Mouse (Mus musculus): ENCODE results near the gene Gm21188. TPM values are rescaled to one million over a fixed set of nuclear protein-coding genes. Genes with fewer than 3 reads are reported as not detected.
"Not testable (repeated sequence)": the region's sequence is repeated elsewhere in the genome, so short reads cannot be mapped to it uniquely, and the experiment has no call there.

The Gm21188 gene
- polyA plus RNA-seq, 1 experiment from 2014 or later, result not detected

DNA sequence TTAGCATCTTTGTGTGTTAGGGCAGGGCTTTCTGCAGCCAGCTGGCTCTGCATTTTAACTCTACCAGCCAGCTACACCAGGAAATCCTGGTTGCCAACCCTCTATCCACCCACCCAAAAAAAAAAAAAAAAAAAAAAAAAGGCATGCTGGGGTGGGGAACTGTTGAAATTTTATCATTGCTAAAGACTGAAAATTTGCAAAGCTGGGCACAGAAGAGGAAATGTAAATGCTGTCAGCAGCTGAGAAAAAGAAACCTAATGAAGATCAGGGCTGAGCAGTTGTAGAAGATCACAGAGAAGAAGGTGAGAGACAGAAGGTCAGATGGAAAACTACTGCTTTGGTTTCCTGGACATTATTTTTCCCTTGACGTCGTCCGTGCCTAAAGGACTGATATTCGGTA lies 10.9 kb upstream of the Gm21188 start:
- no CpG with 5 or more reads among the region's 4 CpGs for WGBS
- H3K27ac ChIP-seq (ENCODE audit: low read depth, low read length); ATAC-seq (ENCODE audit: low FRiP score); H3K4me3 ChIP-seq (ENCODE audit: low read depth, low read length); H3K4me2 ChIP-seq (replicated peaks; ENCODE audit: low read depth, low read length); H3K9me3 ChIP-seq (ENCODE audit: control insufficient read depth, low read length); H3K27me3 ChIP-seq (ENCODE audit: control insufficient read depth, insufficient read depth, low read length); H3K36me3 ChIP-seq (ENCODE audit: control insufficient read depth, insufficient read depth, low read length); DNase-seq (ENCODE audit: low spot score); H3K4me1 ChIP-seq (replicated peaks; ENCODE audit: control insufficient read depth, insufficient read depth, low read length); H3K9ac ChIP-seq (ENCODE audit: low read depth, low read length): not testable (repeated sequence)

- H3K36me3 ChIP-seq (ENCODE audit: control insufficient read depth, insufficient read depth, low read length); DNase-seq (ENCODE audit: low spot score); H3K9me3 ChIP-seq (ENCODE audit: control insufficient read depth, low read length); H3K4me1 ChIP-seq (replicated peaks; ENCODE audit: control insufficient read depth, insufficient read depth, low read length); H3K9ac ChIP-seq (ENCODE audit: low read depth, low read length); H3K27me3 ChIP-seq (ENCODE audit: control insufficient read depth, insufficient read depth, low read length); ATAC-seq (ENCODE audit: low FRiP score); H3K27ac ChIP-seq (ENCODE audit: low read depth, low read length); H3K4me3 ChIP-seq (ENCODE audit: low read depth, low read length); H3K4me2 ChIP-seq (replicated peaks; ENCODE audit: low read depth, low read length): not testable (repeated sequence)
- no CpG with 5 or more reads among the region's 5 CpGs for WGBS
Observed at GRCm38 (mm10) chr13:120048608-120049007, 3.4 kb downstream of the Gm21188 start.

GRCm38 (mm10) chr13:120048186-120048585 lies 3.8 kb downstream of the Gm21188 start:
- H3K4me1 ChIP-seq (replicated peaks; ENCODE audit: control insufficient read depth, insufficient read depth, low read length); H3K27ac ChIP-seq (ENCODE audit: low read depth, low read length); DNase-seq (ENCODE audit: low spot score); H3K4me2 ChIP-seq (replicated peaks; ENCODE audit: low read depth, low read length); ATAC-seq (ENCODE audit: low FRiP score); H3K9ac ChIP-seq (ENCODE audit: low read depth, low read length); H3K4me3 ChIP-seq (ENCODE audit: low read depth, low read length); H3K36me3 ChIP-seq (ENCODE audit: control insufficient read depth, insufficient read depth, low read length); H3K9me3 ChIP-seq (ENCODE audit: control insufficient read depth, low read length); H3K27me3 ChIP-seq (ENCODE audit: control insufficient read depth, insufficient read depth, low read length): not testable (repeated sequence)
- WGBS, result no CpG with 5 or more reads among the region's 2 CpGs

DNA sequence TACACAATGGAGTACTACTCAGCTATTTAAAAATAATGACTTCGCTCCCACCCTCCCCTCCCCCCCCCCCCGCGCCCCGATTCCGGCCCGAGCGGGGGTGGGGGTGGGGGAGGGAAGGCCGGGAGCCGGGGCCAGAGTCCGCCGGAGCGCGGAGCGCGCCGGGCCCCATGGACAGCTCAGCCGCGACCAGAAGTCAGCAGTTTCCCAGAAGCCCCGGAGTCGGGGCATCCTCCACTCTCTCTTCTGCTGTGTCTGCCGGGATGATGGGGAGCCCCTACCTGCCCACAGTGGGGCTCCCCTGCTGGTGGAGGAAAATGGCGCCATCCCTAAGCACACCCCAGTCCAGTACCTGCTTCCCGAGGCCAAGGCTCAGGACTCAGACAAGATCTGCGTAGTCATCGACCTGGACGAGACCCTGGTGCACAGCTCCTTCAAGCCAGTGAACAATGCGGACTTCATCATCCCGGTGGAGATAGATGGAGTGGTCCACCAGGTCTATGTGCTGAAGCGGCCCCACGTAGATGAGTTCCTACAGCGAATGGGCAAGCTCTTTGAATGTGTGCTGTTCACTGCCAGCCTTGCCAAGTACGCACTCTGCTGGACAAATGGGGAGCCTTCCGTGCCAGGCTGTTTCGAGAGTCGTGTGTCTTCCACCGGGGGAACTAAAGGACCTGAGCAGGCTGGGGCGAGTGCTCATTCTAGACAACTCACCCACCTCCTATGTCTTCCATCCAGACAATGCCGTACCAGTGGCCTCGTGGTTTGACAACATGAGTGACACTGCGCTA lies 5.4 kb downstream of the Gm21188 start:
- H3K4me3 ChIP-seq (ENCODE audit: low read depth, low read length); H3K9me3 ChIP-seq (ENCODE audit: control insufficient read depth, low read length); H3K4me1 ChIP-seq (replicated peaks; ENCODE audit: control insufficient read depth, insufficient read depth, low read length); H3K27ac ChIP-seq (ENCODE audit: low read depth, low read length); H3K27me3 ChIP-seq (ENCODE audit: control insufficient read depth, insufficient read depth, low read length); H3K36me3 ChIP-seq (ENCODE audit: control insufficient read depth, insufficient read depth, low read length); H3K4me2 ChIP-seq (replicated peaks; ENCODE audit: low read depth, low read length); DNase-seq (ENCODE audit: low spot score); H3K9ac ChIP-seq (ENCODE audit: low read depth, low read length): not testable (repeated sequence)
- peak; percentile 45 for ATAC-seq (ENCODE audit: low FRiP score)
- 3% methylated on average over 7 of the region's 40 CpGs for WGBS

GRCm38 (mm10) chr13:120041145-120041544 lies 10.8 kb downstream of the Gm21188 start:
- H3K4me2 ChIP-seq (replicated peaks; ENCODE audit: low read depth, low read length); H3K9me3 ChIP-seq (ENCODE audit: control insufficient read depth, low read length); H3K27ac ChIP-seq (ENCODE audit: low read depth, low read length); H3K36me3 ChIP-seq (ENCODE audit: control insufficient read depth, insufficient read depth, low read length); H3K4me1 ChIP-seq (replicated peaks; ENCODE audit: control insufficient read depth, insufficient read depth, low read length); H3K4me3 ChIP-seq (ENCODE audit: low read depth, low read length); H3K27me3 ChIP-seq (ENCODE audit: control insufficient read depth, insufficient read depth, low read length); H3K9ac ChIP-seq (ENCODE audit: low read depth, low read length): not testable (repeated sequence)
- WGBS, result no CpG with 5 or more reads among the region's 1 CpGs
- peak; percentile 57 for DNase-seq (ENCODE audit: low spot score)
- ATAC-seq (ENCODE audit: low FRiP score), result peak; percentile 72; the same call in 1 of the 2 replicates

GRCm38 (mm10) chr13:120037881-120038280 lies 14.1 kb downstream of the Gm21188 start:
- H3K4me2 ChIP-seq (replicated peaks; ENCODE audit: low read depth, low read length); H3K4me1 ChIP-seq (replicated peaks; ENCODE audit: control insufficient read depth, insufficient read depth, low read length); ATAC-seq (ENCODE audit: low FRiP score); H3K36me3 ChIP-seq (ENCODE audit: control insufficient read depth, insufficient read depth, low read length); H3K27ac ChIP-seq (ENCODE audit: low read depth, low read length); H3K4me3 ChIP-seq (ENCODE audit: low read depth, low read length); H3K9me3 ChIP-seq (ENCODE audit: control insufficient read depth, low read length); H3K9ac ChIP-seq (ENCODE audit: low read depth, low read length): not testable (repeated sequence)
- H3K27me3 ChIP-seq (ENCODE audit: control insufficient read depth, insufficient read depth, low read length), result peaks cover 11% of the 10 kb centered on the region; the same call in 1 of the 2 replicates
- WGBS, result 4% methylated on average over 6 of the region's 6 CpGs
- peak; percentile 32 for DNase-seq (ENCODE audit: low spot score)

DNA sequence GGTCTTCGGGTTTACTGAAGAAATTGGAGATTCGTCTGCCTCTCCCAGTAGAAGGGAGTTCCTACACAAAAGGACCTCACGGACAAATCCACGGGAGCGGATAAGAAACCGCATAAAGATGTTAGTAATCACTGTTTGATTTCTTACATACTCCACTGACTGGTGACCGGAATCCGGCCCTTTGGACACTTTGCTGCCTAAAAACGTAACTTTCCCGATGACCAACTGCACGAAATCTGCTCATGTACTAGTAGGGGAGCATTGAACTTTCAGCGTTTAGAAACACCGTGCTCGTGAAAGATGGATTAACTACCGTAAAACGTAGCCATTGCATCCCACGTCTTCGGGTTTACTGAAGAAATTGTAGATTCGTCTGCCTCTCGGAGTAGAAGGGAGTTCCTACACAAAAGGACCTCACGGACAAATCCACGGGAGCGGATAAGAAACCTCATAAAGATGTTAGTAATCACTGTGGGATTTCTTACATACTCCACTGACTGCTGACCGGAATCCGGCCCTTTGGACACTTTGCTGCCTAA lies 15.3 kb downstream of the Gm21188 start:
- not testable (repeated sequence) for H3K27ac ChIP-seq (ENCODE audit: low read depth, low read length); H3K4me2 ChIP-seq (replicated peaks; ENCODE audit: low read depth, low read length); H3K4me1 ChIP-seq (replicated peaks; ENCODE audit: control insufficient read depth, insufficient read depth, low read length); H3K9me3 ChIP-seq (ENCODE audit: control insufficient read depth, low read length); H3K9ac ChIP-seq (ENCODE audit: low read depth, low read length); H3K36me3 ChIP-seq (ENCODE audit: control insufficient read depth, insufficient read depth, low read length); ATAC-seq (ENCODE audit: low FRiP score); H3K4me3 ChIP-seq (ENCODE audit: low read depth, low read length)
- WGBS, result under 1% methylated on average over 23 of the region's 25 CpGs
- DNase-seq (ENCODE audit: low spot score), result peak; percentile 35
- peaks cover 11% of the 10 kb centered on the region; the same call in 1 of the 2 replicates for H3K27me3 ChIP-seq (ENCODE audit: control insufficient read depth, insufficient read depth, low read length)

GRCm38 (mm10) chr13:120035151-120035550 lies 16.8 kb downstream of the Gm21188 start:
- not testable (repeated sequence) for H3K4me3 ChIP-seq (ENCODE audit: low read depth, low read length); DNase-seq (ENCODE audit: low spot score); H3K9ac ChIP-seq (ENCODE audit: low read depth, low read length); H3K4me1 ChIP-seq (replicated peaks; ENCODE audit: control insufficient read depth, insufficient read depth, low read length); H3K4me2 ChIP-seq (replicated peaks; ENCODE audit: low read depth, low read length); H3K27ac ChIP-seq (ENCODE audit: low read depth, low read length); H3K36me3 ChIP-seq (ENCODE audit: control insufficient read depth, insufficient read depth, low read length); H3K9me3 ChIP-seq (ENCODE audit: control insufficient read depth, low read length)
- WGBS, result 0% methylated on average over 5 of the region's 18 CpGs
- ATAC-seq (ENCODE audit: low FRiP score), result peak; percentile 27; the same call in 1 of the 2 replicates
- H3K27me3 ChIP-seq (ENCODE audit: control insufficient read depth, insufficient read depth, low read length), result peaks cover 11% of the 10 kb centered on the region; the same call in 1 of the 2 replicates

GRCm38 (mm10) chr13:120034637-120035036 lies 17.4 kb downstream of the Gm21188 start:
- WGBS, result 0% methylated on average over 3 of the region's 10 CpGs
- H3K4me3 ChIP-seq (ENCODE audit: low read depth, low read length); H3K4me1 ChIP-seq (replicated peaks; ENCODE audit: control insufficient read depth, insufficient read depth, low read length); H3K36me3 ChIP-seq (ENCODE audit: control insufficient read depth, insufficient read depth, low read length); H3K4me2 ChIP-seq (replicated peaks; ENCODE audit: low read depth, low read length); H3K9ac ChIP-seq (ENCODE audit: low read depth, low read length); H3K27ac ChIP-seq (ENCODE audit: low read depth, low read length); DNase-seq (ENCODE audit: low spot score); H3K9me3 ChIP-seq (ENCODE audit: control insufficient read depth, low read length): not testable (repeated sequence)
- H3K27me3 ChIP-seq (ENCODE audit: control insufficient read depth, insufficient read depth, low read length), result peaks cover 11% of the 10 kb centered on the region; the same call in 1 of the 2 replicates
- peak; percentile 82 for ATAC-seq (ENCODE audit: low FRiP score)

Data from hindbrain, embryonic 11.5 days (tissue).